Mouse (Mus musculus) telencephalon, adult 2 months (tissue): ENCODE measurements around the gene Ranbp1.

ENCODE experiments used
- DNase-seq: peaks from one replicate; pipeline ENCODE4 v3.0.0-alpha.2; 2011; ENCODE audit warnings: low read depth, low spot score

Gene Ranbp1

GRCm38 (mm10) chr16:18234671-18235388 lies 13.7 kb downstream of the Ranbp1 start, which contains the start of gene Zdhhc8:
Gene Zdhhc8, minus strand, starts transcription at chr16:18235136.
- no peak for DNase-seq

- DNase-seq = no peak
These were observed 14.4 kb downstream of the Ranbp1 start for GRCm38 (mm10) chr16:18233919-18234670.

GRCm38 (mm10) chr16:18233451-18233850 lies 15.1 kb downstream of the Ranbp1 start:
- no peak for DNase-seq

- no peak for DNase-seq
These were observed 17.1 kb downstream of the Ranbp1 start for GRCm38 (mm10) chr16:18231451-18231850.

GRCm38 (mm10) chr16:18231047-18231446 lies 17.5 kb downstream of the Ranbp1 start:
- DNase-seq = no peak

GRCm38 (mm10) chr16:18230617-18231016 lies 17.9 kb downstream of the Ranbp1 start:
- no peak for DNase-seq

- peak; percentile 77 for DNase-seq
These were observed 18.9 kb downstream of the Ranbp1 start for GRCm38 (mm10) chr16:18229622-18230021.

GRCm38 (mm10) chr16:18228856-18229255 lies 19.7 kb downstream of the Ranbp1 start:
- no peak for DNase-seq

GRCm38 (mm10) chr16:18227897-18228422 lies 20.6 kb downstream of the Ranbp1 start:
- DNase-seq = no peak

GRCm38 (mm10) chr16:18227187-18227586 lies 21.3 kb downstream of the Ranbp1 start:
- no peak for DNase-seq

- no peak for DNase-seq
These were observed 26.3 kb downstream of the Ranbp1 start for GRCm38 (mm10) chr16:18222188-18222587.

GRCm38 (mm10) chr16:18221543-18221898 lies 27.0 kb downstream of the Ranbp1 start:
- no peak for DNase-seq

- no peak for DNase-seq
These were observed 27.5 kb downstream of the Ranbp1 start for GRCm38 (mm10) chr16:18220856-18221542.

- DNase-seq = no peak
These were observed 28.5 kb downstream of the Ranbp1 start for GRCm38 (mm10) chr16:18220001-18220400.

- DNase-seq = no peak
These were observed 29.9 kb downstream of the Ranbp1 start for GRCm38 (mm10) chr16:18218580-18218996.

- DNase-seq = no peak
These were observed 31.0 kb downstream of the Ranbp1 start, which contains the start of gene Ccdc188 for GRCm38 (mm10) chr16:18217579-18217978. Gene Ccdc188, plus strand, starts transcription at chr16:18217879.

- DNase-seq = no peak
These were observed 33.7 kb downstream of the Ranbp1 start for GRCm38 (mm10) chr16:18214858-18215257.

GRCm38 (mm10) chr16:18213689-18214088 lies 34.8 kb downstream of the Ranbp1 start:
- no peak for DNase-seq

GRCm38 (mm10) chr16:18211417-18212171 lies 36.9 kb downstream of the Ranbp1 start:
- DNase-seq = no peak

- no peak for DNase-seq
These were observed 37.7 kb downstream of the Ranbp1 start for GRCm38 (mm10) chr16:18210701-18211416.
